Mouse (Mus musculus) embryo, embryonic 10.5 days (tissue): ENCODE measurements around the gene Crtc1.

Experiments
- DNase-seq: peaks from one replicate; pipeline ENCODE4 v3.0.0-alpha.2; 2015; ENCODE audit warnings: low spot score

Crtc1 gene

GRCm38 (mm10) chr8:70421349-70422104, 17.9 kb downstream of the Crtc1 start:
- no peak for DNase-seq

- DNase-seq: no peak
These were observed 19.3 kb downstream of the Crtc1 start for GRCm38 (mm10) chr8:70419879-70420643.

- DNase-seq: no peak
These were observed 20.4 kb downstream of the Crtc1 start for GRCm38 (mm10) chr8:70418954-70419353.

- no peak for DNase-seq
These were observed 21.5 kb downstream of the Crtc1 start for GRCm38 (mm10) chr8:70417914-70418313.

GRCm38 (mm10) chr8:70416941-70417340, 22.4 kb downstream of the Crtc1 start:
- no peak for DNase-seq

- DNase-seq: peak; percentile 73
These were observed 23.6 kb downstream of the Crtc1 start for GRCm38 (mm10) chr8:70415540-70416451.

GRCm38 (mm10) chr8:70414310-70414946, 25.0 kb downstream of the Crtc1 start:
- DNase-seq: no peak

GRCm38 (mm10) chr8:70410281-70410680, 29.1 kb downstream of the Crtc1 start:
- DNase-seq: no peak

- no peak for DNase-seq
These were observed 29.9 kb downstream of the Crtc1 start for GRCm38 (mm10) chr8:70409455-70409871.

GRCm38 (mm10) chr8:70409019-70409418, 30.4 kb downstream of the Crtc1 start:
- no peak for DNase-seq

GRCm38 (mm10) chr8:70408301-70408700, 31.1 kb downstream of the Crtc1 start:
- DNase-seq: no peak

- no peak for DNase-seq
These were observed 32.8 kb downstream of the Crtc1 start for GRCm38 (mm10) chr8:70406427-70407069.

GRCm38 (mm10) chr8:70405189-70405588, 34.2 kb downstream of the Crtc1 start:
- DNase-seq: no peak

- no peak for DNase-seq
These were observed 35.2 kb downstream of the Crtc1 start for GRCm38 (mm10) chr8:70404212-70404611.

GRCm38 (mm10) chr8:70397611-70398563, 41.5 kb downstream of the Crtc1 start:
- DNase-seq: no peak

GRCm38 (mm10) chr8:70396184-70396583, 43.2 kb downstream of the Crtc1 start:
- no peak for DNase-seq

GRCm38 (mm10) chr8:70395649-70396048, 43.7 kb downstream of the Crtc1 start:
- no peak for DNase-seq

GRCm38 (mm10) chr8:70394269-70394998, 44.9 kb downstream of the Crtc1 start:
- DNase-seq: no peak

GRCm38 (mm10) chr8:70393087-70393486, 46.3 kb downstream of the Crtc1 start:
- no peak for DNase-seq
